Mouse (Mus musculus) macrophage (primary cell): ENCODE data around the gene Srm. TPM values are rescaled to one million over a fixed set of nuclear protein-coding genes. Genes with fewer than 3 reads are reported as not detected.

ENCODE experiments used
- H3K27ac ChIP-seq: fragments of 350-480 bp; formaldehyde crosslinking; 2 replicates; pipeline ENCODE4 v1.9.0; 2021
- H3K36me3 ChIP-seq: fragments of 350-480 bp; formaldehyde crosslinking; 2 replicates; pipeline ENCODE4 v1.9.0; 2021; ENCODE audit errors: inconsistent target
- H3K4me3 ChIP-seq: fragments of 350-480 bp; formaldehyde crosslinking; 2 replicates; pipeline ENCODE4 v1.9.0; 2021; ENCODE audit errors: inconsistent target
- H3K79me2 ChIP-seq: fragments of 350-480 bp; formaldehyde crosslinking; 2 replicates; pipeline ENCODE4 v1.9.0; 2021; ENCODE audit errors: inconsistent target
- WGBS: methylation state at CpG from one replicate; pipeline ENCODE4 v1.1.7; 2026; ENCODE audit warnings: inconsistent platforms; ENCODE audit not compliant: missing documents; 5-methylcytosine and 5-hydroxymethylcytosine counted together
- polyA plus RNA-seq: library from polyadenylated mRNA; stranded (reverse); fragments of 250-400 nt; gene quantifications from 3 replicates; pipeline ENCODE4 v1.2.4, GENCODE M21; 2018; ENCODE audit warnings: inconsistent platforms

The Srm gene
- polyA plus RNA-seq, 1 experiment from 2014 or later = 15.5 TPM

GRCm38 (mm10) chr4:148590421-148591170 lies 707 bp upstream of the Srm start:
- peak overlapping the region; percentile 46 for H3K4me3 ChIP-seq
- H3K27ac ChIP-seq = peak overlapping the region; percentile 18; the same call in 1 of the 2 replicates
- peaks cover 11% of the 10 kb centered on the region; the same call in 1 of the 2 replicates for H3K36me3 ChIP-seq
- WGBS = 3% methylated on average over 16 of the region's 18 CpGs
- peaks cover 12% of the 10 kb centered on the region for H3K79me2 ChIP-seq

DNA sequence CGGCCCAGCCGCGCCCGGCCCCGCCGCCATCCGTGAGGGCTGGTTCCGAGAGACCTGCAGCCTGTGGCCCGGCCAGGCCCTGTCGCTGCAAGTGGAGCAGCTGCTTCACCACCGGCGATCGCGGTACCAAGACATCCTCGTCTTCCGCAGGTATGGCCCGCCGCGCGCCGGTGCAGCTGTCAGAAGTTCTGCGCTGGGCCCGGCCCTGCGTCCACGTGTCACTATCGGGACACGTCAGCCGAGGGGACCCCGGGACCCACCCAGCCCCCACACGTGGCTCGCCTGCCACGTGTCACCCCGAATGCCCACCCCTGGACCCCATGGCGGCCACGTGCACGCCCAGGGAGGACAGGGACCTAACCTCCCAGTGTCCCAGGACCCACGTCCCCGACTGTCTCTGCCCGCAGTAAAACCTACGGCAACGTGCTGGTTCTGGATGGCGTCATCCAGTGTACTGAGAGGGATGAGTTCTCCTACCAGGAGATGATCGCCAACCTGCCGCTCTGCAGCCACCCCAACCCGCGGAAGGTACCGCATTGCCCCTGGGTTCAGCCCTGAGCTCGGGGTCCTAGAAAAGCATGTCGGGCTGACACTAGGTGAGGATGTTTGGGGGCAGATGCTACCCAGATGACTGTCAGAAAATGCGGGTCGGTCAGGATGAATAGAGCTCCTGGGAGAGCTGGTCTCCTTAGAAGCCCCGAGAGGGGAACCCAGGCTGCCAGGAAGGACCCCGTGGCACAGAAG lies 506 bp downstream of the Srm start:
- peaks cover 12% of the 10 kb centered on the region for H3K79me2 ChIP-seq
- under 1% methylated on average over 50 of the region's 53 CpGs for WGBS
- H3K27ac ChIP-seq = no peak overlapping the region
- H3K36me3 ChIP-seq = peaks cover 11% of the 10 kb centered on the region; the same call in 1 of the 2 replicates
- peak overlapping the region; percentile 58 for H3K4me3 ChIP-seq

- no peak overlapping the region for H3K27ac ChIP-seq
- H3K36me3 ChIP-seq = peaks cover 11% of the 10 kb centered on the region; the same call in 1 of the 2 replicates
- peaks cover 12% of the 10 kb centered on the region for H3K79me2 ChIP-seq
- no peak overlapping the region for H3K4me3 ChIP-seq
- 94% methylated on average over 11 of the region's 11 CpGs for WGBS
Observed at GRCm38 (mm10) chr4:148593996-148594395, 2.7 kb downstream of the Srm start.

DNA sequence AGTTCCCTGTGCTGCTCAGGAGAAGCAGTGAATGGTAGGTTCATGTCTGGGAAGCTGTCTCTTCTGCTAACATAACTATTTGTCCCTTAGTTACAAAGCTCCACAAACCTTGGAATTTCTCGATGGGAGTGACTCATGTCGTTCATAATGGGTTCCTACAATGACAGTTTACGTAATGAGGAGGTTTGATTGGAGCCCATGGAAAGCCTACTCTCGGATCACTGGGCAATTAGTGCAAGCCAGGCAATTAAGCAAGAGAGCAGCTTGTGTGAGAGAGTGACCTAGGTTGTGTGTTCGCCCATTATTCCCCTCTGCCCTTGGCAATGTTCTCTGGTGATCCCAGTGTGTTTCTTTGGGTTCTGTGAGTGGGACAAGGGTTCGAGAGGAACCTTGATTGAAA lies 4.6 kb downstream of the Srm start:
- H3K79me2 ChIP-seq = peaks cover 12% of the 10 kb centered on the region
- H3K36me3 ChIP-seq = peaks cover 11% of the 10 kb centered on the region; the same call in 1 of the 2 replicates
- no peak overlapping the region for H3K27ac ChIP-seq
- 94% methylated on average over 6 of the region's 6 CpGs for WGBS
- no peak overlapping the region for H3K4me3 ChIP-seq

DNA sequence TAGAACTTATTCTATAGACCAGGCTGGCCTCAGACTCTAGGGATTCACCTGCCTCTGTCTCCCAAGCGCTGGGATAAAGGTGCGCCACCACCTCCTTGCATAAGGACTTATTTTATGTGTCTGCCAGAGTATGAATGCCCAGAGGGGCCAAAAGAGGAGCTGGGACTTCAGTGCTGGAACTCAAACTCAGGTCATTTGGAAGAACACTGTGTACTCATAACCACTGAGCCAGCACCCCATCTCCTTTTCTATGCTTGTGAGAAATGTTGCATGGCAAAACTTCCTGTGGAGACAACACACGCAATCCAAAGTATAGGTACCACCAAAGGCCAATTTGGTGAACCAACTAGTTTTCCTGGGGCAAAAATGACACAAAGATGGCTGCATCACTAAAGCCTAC lies 5.4 kb downstream of the Srm start:
- Histone ChIP-seq H3K36me3 (peaks cover 11% of the 10 kb centered on the region; the same call in 1 of the 2 replicates), H3K4me3 (no peak overlapping the region), H3K27ac (no peak overlapping the region), H3K79me2 (peaks cover 12% of the 10 kb centered on the region)
- 97% methylated on average over 3 of the region's 3 CpGs for WGBS

DNA sequence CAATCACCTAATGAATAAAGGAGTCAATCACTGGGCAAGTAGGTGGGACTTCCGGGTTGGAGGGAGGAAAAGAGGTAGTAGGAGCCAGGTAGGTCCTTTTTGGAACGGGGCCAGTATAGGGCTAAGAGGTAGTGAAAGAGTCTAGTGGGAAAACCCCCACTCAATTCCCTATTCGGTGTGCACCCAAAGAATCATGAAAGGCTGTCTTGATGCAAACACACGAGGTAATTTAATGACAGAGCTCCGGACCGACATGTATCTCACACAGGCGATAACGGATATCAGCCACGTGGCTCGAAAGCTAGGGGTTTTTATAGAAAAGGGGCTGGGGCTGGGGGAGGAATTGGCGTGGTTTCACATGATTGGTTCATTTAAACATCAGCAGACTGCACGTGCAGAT lies 7.5 kb downstream of the Srm start:
- H3K36me3 ChIP-seq = peaks cover 11% of the 10 kb centered on the region; the same call in 1 of the 2 replicates
- WGBS = 97% methylated on average over 12 of the region's 12 CpGs
- H3K79me2 ChIP-seq = no peaks in the 10 kb centered on the region
- no peak overlapping the region for H3K27ac ChIP-seq
- no peak overlapping the region for H3K4me3 ChIP-seq

GRCm38 (mm10) chr4:148600316-148600715 lies 9.0 kb downstream of the Srm start:
- no peaks in the 10 kb centered on the region for H3K36me3 ChIP-seq
- no peak overlapping the region for H3K27ac ChIP-seq
- 90% methylated on average over 4 of the region's 4 CpGs for WGBS
- H3K79me2 ChIP-seq = no peaks in the 10 kb centered on the region
- H3K4me3 ChIP-seq = no peak overlapping the region

DNA sequence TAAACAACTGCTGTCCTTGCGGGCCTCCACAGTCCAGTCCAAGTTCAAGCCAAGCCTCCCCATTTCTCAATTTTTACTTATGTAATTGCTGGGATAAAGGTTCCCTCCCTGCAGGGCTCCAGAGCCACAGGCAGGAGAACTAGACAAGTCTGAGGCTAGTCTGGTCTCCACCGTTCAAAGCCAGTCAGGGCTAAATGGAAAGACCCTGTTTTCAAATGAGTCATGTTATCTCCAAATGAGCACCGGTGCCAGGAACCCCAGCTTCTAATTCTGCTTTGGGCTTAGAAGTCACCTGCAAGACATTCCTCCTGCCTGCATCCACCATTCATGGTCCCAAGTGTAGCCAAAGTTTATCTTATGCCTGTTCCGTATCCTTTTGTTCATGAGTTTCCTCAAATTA lies 10.6 kb downstream of the Srm start:
- WGBS = 79% methylated on average over 4 of the region's 4 CpGs
- H3K36me3 ChIP-seq = no peaks in the 10 kb centered on the region
- H3K4me3 ChIP-seq = no peak overlapping the region
- H3K79me2 ChIP-seq = no peaks in the 10 kb centered on the region
- no peak overlapping the region for H3K27ac ChIP-seq

- no peaks in the 10 kb centered on the region for H3K36me3 ChIP-seq
- no peak within 1 kb of the TSS for H3K4me3 ChIP-seq
- WGBS = 84% methylated on average over 11 of the region's 14 CpGs
- no peaks in the 10 kb centered on the region for H3K79me2 ChIP-seq
- H3K27ac ChIP-seq = no peak within 1 kb of the TSS
Observed at GRCm38 (mm10) chr4:148602357-148603120, 11.2 kb downstream of the Srm start, which contains the start of gene Masp2. Masp2 (plus strand) TSS chr4:148602554.

GRCm38 (mm10) chr4:148603376-148604139 lies 12.3 kb downstream of the Srm start:
- H3K79me2 ChIP-seq = no peaks in the 10 kb centered on the region
- H3K4me3 ChIP-seq = no peak overlapping the region
- WGBS = 97% methylated on average over 10 of the region's 10 CpGs
- no peak overlapping the region for H3K27ac ChIP-seq
- no peaks in the 10 kb centered on the region for H3K36me3 ChIP-seq

- Histone ChIP-seq H3K27ac (no peak overlapping the region), H3K79me2 (no peaks in the 10 kb centered on the region)
- 80% methylated on average over 7 of the region's 7 CpGs for WGBS
Observed at GRCm38 (mm10) chr4:148604141-148604540, 12.8 kb downstream of the Srm start.

DNA sequence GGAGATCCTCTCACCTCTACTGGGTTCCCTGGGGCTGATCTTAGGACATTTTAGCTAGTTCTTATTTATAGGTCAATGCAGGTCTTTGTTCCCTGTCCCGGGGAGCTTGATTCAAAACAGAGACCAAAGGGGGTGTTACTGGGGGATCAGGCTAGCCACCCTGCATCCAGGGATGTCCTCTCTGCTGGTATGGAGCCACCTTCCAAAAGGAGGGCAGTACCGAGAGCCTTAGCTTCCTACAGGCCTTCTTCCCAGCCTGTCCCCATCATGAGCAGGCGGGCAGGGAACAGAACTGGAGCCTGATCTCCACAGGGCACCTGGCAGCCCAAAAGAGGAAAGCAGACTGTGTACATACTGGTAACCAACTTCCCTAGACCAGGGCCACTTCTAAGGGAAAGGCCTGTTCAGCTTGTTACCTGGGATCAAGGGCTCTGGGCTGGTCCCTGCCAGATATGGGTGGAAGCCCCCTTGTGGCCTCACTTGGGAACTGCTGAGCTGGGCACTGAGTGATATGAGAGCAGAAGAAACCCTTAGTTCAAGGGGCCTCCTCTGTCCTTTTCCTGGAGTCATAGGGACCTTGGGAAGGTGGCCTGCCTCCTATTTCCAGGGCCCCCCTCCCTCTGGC lies 13.3 kb downstream of the Srm start:
- Histone ChIP-seq H3K36me3 (no peaks in the 10 kb centered on the region), H3K4me3 (no peak overlapping the region), H3K27ac (no peak overlapping the region), H3K79me2 (no peaks in the 10 kb centered on the region)
- 88% methylated on average over 3 of the region's 3 CpGs for WGBS

More at GRCm38 (mm10) chr4:148604141-148604540, 12.8 kb downstream of the Srm start:
- no peaks in the 10 kb centered on the region for H3K36me3 ChIP-seq
- H3K4me3 ChIP-seq = no peak overlapping the region

- H3K27ac ChIP-seq = no peak overlapping the region
- no peak overlapping the region for H3K4me3 ChIP-seq
- H3K79me2 ChIP-seq = no peaks in the 10 kb centered on the region
- H3K36me3 ChIP-seq = peaks cover 4% of the 10 kb centered on the region; the same call in 1 of the 2 replicates
- 8% methylated on average over 5 of the region's 5 CpGs for WGBS
Observed at GRCm38 (mm10) chr4:148607758-148608157, 16.5 kb downstream of the Srm start.
